Mouse (Mus musculus) spleen, adult 2 months (tissue): ENCODE measurements around the gene Zmynd8. TPM values are rescaled to one million over a fixed set of nuclear protein-coding genes. Genes with fewer than 3 reads are reported as not detected.

Experiments
- DNase-seq, 2 experiments: peaks; one replicate each; pipeline versions ENCODE4 v3.0.0 to v3.0.0-alpha.2; 2012 to 2021; ENCODE audit warnings: low spot score in 2 of 2, low read depth in 1 of 2
- H3K27ac ChIP-seq: fragments of 200-500 bp; 2 replicates; pipeline ENCODE4 v1.5.1; 2012; ENCODE audit warnings: low read length, inconsistent platforms; ENCODE audit not compliant: insufficient read depth
- H3K27me3 ChIP-seq: fragments of 200-500 bp; 2 replicates; pipeline ENCODE4 v1.6.1; 2012; ENCODE audit warnings: mild to moderate bottlenecking, moderate library complexity, low read length, inconsistent platforms; ENCODE audit not compliant: control insufficient read depth, insufficient read depth
- H3K36me3 ChIP-seq: fragments of 200-500 bp; 2 replicates; pipeline ENCODE4 v1.6.1; 2012; ENCODE audit warnings: mild to moderate bottlenecking, low read length, inconsistent platforms; ENCODE audit not compliant: control insufficient read depth, insufficient read depth
- H3K4me1 ChIP-seq: fragments of 200-500 bp; 2 replicates; pipeline ENCODE4 v1.6.1; 2011; ENCODE audit warnings: inconsistent platforms; ENCODE audit not compliant: control insufficient read depth, insufficient read depth, insufficient read length
- H3K4me3 ChIP-seq: fragments of 200-500 bp; 2 replicates; pipeline ENCODE4 v1.5.1; 2011; ENCODE audit warnings: mild to moderate bottlenecking, inconsistent platforms; ENCODE audit not compliant: insufficient read depth, insufficient read length; ENCODE audit errors: extremely low read depth
- CTCF ChIP-seq: fragments of 200-500 bp; IDR thresholded peaks from 2 replicates; pipeline ENCODE4 v1.5.1; 2011; ENCODE audit warnings: mild to moderate bottlenecking, inconsistent platforms; ENCODE audit not compliant: insufficient read depth, insufficient read length, insufficient replicate concordance; ENCODE audit errors: extremely low read depth
- POLR2A ChIP-seq: fragments of 200-500 bp; IDR thresholded peaks from 2 replicates; pipeline ENCODE4 v1.6.1; 2011; ENCODE audit warnings: low read depth, low read length, inconsistent platforms
- WGBS: fragments of 180-500 bp; shearing (Covaris S2); methylation state at CpG from one replicate; pipeline ENCODE4 v1.1.7; 2018; 5-methylcytosine and 5-hydroxymethylcytosine counted together
- polyA plus RNA-seq: library from polyadenylated mRNA; depleted of rRNA; stranded (reverse); fragments of >200 nt; gene quantifications from 2 replicates; pipeline ENCODE4 v1.2.3, GENCODE M21; 2012

Gene Zmynd8
- polyA plus RNA-seq, 1 experiment: 25.0 TPM

DNA sequence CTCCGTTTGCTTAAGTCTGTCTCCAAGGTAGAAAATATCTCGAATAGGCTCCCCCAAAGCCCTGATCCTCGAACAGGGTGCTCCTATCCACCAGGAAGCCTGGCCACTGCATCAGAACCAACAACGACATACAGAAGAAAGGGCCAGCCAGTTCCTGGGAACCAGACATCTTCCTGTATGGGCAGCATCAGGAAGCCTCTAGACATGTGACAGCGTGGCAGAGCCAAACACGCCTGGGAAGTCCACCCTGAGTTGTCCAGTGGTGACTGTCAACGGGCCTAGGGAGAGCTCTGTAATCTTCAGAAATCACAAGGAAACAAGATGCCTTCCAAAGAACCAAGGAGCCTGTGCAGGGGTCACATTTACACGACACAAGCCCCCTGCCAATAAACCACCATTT, 52.0 kb downstream of the Zmynd8 start:
- WGBS: 85% methylated on average over 8 of the region's 8 CpGs
- no peak for DNase-seq
- H3K36me3 ChIP-seq: peaks cover 51% of the 10 kb centered on the region
- no peak overlapping the region for H3K4me3 ChIP-seq
- no peak for TF ChIP-seq POLR2A
- TF ChIP-seq CTCF: no peak
- H3K27me3 ChIP-seq: no peaks in the 10 kb centered on the region
- H3K4me1 ChIP-seq: no peaks in the 10 kb centered on the region
- no peak overlapping the region for H3K27ac ChIP-seq

DNA sequence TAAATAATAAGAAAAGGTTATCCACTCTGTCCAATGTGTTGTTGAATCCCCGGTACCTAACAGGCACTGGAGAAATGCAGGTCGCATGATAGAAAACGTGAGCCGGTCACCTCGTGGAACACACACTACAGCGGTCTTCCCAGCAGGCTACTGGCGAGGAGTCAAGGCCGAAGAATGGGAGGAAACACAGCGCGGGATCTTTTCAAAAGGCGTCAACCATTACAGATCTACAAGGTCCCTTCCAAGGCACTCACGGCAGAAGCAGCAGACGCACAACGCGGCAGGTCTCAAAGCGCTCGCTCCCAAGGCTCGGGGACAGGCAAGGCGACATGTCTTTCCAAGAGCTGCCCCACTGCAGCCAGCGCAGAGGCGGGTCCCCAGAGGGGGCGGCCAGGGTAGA, 53.3 kb downstream of the Zmynd8 start:
- Histone ChIP-seq H3K27me3 (no peaks in the 10 kb centered on the region), H3K36me3 (peaks cover 49% of the 10 kb centered on the region), H3K4me1 (no peaks in the 10 kb centered on the region), H3K27ac (no peak overlapping the region), H3K4me3 (no peak overlapping the region)
- no peak for DNase-seq
- 93% methylated on average over 22 of the region's 22 CpGs for WGBS
- no peak for TF ChIP-seq CTCF
- no peak for TF ChIP-seq POLR2A

DNA sequence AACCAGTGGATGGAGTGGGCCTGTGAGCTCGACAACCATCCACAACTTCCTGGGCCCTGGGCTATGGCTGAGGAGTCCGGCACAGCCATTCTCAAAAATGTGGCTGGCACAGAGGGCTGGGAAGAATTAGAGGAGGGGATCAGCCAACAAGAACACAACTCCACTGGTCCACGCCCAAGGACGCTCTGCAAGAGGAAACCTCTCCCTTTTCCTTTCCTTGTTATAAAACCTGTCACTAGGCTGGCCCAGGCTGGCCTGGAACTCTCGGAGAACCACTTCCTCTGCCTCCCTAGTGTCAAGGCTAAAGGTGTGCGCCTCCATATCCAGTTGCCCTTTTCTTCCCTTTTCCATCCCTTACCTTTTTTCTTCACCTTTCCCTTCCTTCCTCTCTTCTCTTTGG, 55.5 kb downstream of the Zmynd8 start:
- no peak for TF ChIP-seq POLR2A
- no peak for TF ChIP-seq CTCF
- Histone ChIP-seq H3K27ac (peak overlapping the region; percentile 5; the same call in 1 of the 2 replicates), H3K4me3 (no peak overlapping the region), H3K36me3 (peaks cover 58% of the 10 kb centered on the region), H3K4me1 (no peaks in the 10 kb centered on the region), H3K27me3 (no peaks in the 10 kb centered on the region)
- DNase-seq: no peak
- 94% methylated on average over 6 of the region's 6 CpGs for WGBS

DNA sequence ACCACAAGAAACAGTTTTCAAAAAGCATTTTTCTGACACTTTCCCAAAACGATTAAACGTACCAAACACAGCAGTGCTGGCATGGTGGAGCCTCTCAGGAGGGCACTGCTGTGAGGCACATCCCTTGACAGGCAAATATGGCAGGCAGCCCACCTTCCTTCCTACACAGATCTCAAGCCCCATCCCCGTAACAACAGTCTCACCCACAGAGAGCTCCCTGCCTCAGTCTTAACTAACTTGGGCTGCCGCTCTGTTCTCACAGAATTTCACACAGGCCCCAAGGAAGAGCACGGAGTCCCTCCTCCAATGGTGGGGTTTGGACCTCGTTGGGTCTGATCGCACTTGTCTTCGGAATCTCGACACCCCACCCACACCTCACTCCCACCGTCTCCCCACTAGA, 56.6 kb downstream of the Zmynd8 start:
- H3K4me3 ChIP-seq: no peak overlapping the region
- TF ChIP-seq POLR2A (no peak), CTCF (no peak)
- H3K27me3 ChIP-seq: no peaks in the 10 kb centered on the region
- WGBS: 94% methylated on average over 10 of the region's 10 CpGs
- no peak for DNase-seq
- no peaks in the 10 kb centered on the region for H3K4me1 ChIP-seq
- no peak overlapping the region for H3K27ac ChIP-seq
- H3K36me3 ChIP-seq: peaks cover 55% of the 10 kb centered on the region

DNA sequence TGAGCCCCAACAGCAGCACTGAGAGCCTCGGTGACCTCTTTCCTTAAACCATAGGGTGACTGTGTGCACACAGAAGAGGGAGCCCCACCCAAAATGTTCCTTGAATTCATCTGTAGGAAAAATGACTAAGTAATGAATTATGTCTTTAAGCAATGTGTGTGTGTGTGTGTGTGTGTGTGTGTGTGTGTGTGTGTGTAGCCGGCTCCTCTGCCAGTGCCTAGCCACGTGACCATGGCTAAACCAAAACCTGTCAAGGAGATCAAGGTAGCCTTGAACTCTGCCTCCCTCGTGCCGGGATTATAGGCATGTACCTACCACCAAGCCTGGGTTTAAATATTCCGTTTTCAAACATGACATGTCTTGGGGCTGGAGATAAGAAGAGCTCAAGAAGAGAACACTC, 57.0 kb downstream of the Zmynd8 start:
- Histone ChIP-seq H3K4me3 (no peak overlapping the region), H3K36me3 (peaks cover 57% of the 10 kb centered on the region), H3K27me3 (no peaks in the 10 kb centered on the region), H3K4me1 (no peaks in the 10 kb centered on the region), H3K27ac (no peak overlapping the region)
- DNase-seq: no peak
- TF ChIP-seq CTCF (no peak), POLR2A (no peak)
- WGBS: 90% methylated on average over 6 of the region's 6 CpGs

DNA sequence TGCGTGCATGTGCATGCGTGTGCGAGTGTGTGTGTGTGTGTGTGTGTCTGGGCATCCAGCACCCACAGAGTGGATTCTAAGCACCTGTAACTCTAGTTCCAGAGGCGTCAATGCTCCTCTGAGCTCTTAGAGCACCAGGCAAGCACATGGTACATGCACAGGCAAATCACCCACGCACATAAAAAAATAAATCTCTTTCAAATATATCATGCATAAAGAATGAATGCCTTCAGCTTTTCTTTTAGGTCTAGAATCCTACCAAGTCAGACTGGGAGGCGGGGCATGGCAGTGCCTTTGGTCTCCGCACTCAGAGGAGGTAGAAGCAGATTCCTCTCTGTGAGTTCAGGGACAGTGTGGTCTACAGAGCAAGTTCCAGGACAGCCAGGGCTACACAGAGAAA, 58.0 kb downstream of the Zmynd8 start:
- WGBS: 96% methylated on average over 7 of the region's 7 CpGs
- H3K36me3 ChIP-seq: peaks cover 56% of the 10 kb centered on the region

DNA sequence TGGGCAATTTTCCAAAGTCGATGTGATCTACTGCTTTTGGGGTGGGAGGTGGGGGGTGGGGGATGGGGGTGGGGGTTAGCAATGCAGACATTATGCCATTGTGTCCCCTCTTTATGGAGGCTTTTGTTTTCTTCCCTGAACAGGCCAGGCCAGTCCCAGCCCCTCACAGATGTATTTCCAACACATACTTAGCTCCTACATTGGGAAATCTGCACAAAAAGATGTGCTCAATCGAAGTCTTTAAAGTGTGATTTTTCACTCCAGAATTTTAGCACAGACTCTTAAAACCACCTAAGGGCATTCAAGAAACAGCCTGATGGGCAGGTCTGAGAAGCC, 59.5 kb downstream of the Zmynd8 start:
- H3K27ac ChIP-seq: no peak overlapping the region
- no peak for DNase-seq
- TF ChIP-seq POLR2A (no peak), CTCF (no peak)
- peaks cover 62% of the 10 kb centered on the region for H3K36me3 ChIP-seq
- WGBS: 76% methylated on average over 2 of the region's 2 CpGs
- no peaks in the 10 kb centered on the region for H3K27me3 ChIP-seq
- H3K4me3 ChIP-seq: no peak overlapping the region
- H3K4me1 ChIP-seq: no peaks in the 10 kb centered on the region

More for the DNA sequence above, 58.0 kb downstream of the Zmynd8 start:
- Histone ChIP-seq H3K27ac (no peak overlapping the region), H3K27me3 (no peaks in the 10 kb centered on the region), H3K4me3 (no peak overlapping the region), H3K4me1 (no peaks in the 10 kb centered on the region)
- TF ChIP-seq POLR2A: no peak
- no peak for TF ChIP-seq CTCF
- no peak for DNase-seq
